Mouse (Mus musculus) forebrain, postnatal 0 days (tissue): ENCODE data around the gene Galnt18. TPM values are rescaled to one million over a fixed set of nuclear protein-coding genes. Genes with fewer than 3 reads are reported as not detected.

Source experiments
- ATAC-seq: fragments of 200-750 bp; cut with Nextera tagmentation; 2 replicates; pipeline ENCODE4 v1.8.0; 2017; ENCODE audit warnings: mild to moderate bottlenecking, moderate library complexity
- DNase-seq: peaks from one replicate; pipeline ENCODE4 v3.0.0-alpha.2; 2015
- H3K27ac ChIP-seq: fragments of 300-500 bp; sonication (generic); 2 replicates; pipeline ENCODE4 v1.5.1; 2014; ENCODE audit warnings: low read depth, mild to moderate bottlenecking, antibody characterized with exemption, low read length, moderate library complexity, mixed read lengths
- H3K27me3 ChIP-seq: fragments of 300-500 bp; sonication (generic); 2 replicates; pipeline ENCODE4 v1.6.1; 2014; ENCODE audit warnings: mild to moderate bottlenecking, low read length, mixed read lengths; ENCODE audit not compliant: insufficient read depth
- H3K36me3 ChIP-seq: fragments of 300-500 bp; sonication (generic); 2 replicates; pipeline ENCODE4 v1.6.1; 2014; ENCODE audit warnings: mild to moderate bottlenecking, moderate library complexity; ENCODE audit not compliant: insufficient read depth
- H3K4me1 ChIP-seq: fragments of 300-500 bp; sonication (generic); 2 replicates; pipeline ENCODE4 v1.6.1; 2014; ENCODE audit warnings: antibody characterized with exemption; ENCODE audit not compliant: insufficient read depth
- H3K4me2 ChIP-seq: fragments of 300-500 bp; sonication (generic); 2 replicates; pipeline ENCODE4 v1.6.1; 2014; ENCODE audit warnings: low read depth, mild to moderate bottlenecking, moderate library complexity
- H3K4me3 ChIP-seq: fragments of 300-500 bp; sonication (generic); 2 replicates; pipeline ENCODE4 v1.5.1; 2014; ENCODE audit warnings: low read depth, low read length, mixed read lengths
- H3K9ac ChIP-seq: fragments of 300-500 bp; sonication (generic); 2 replicates; pipeline ENCODE4 v1.6.1; 2014; ENCODE audit warnings: mild to moderate bottlenecking
- H3K9me3 ChIP-seq: fragments of 300-500 bp; sonication (generic); 2 replicates; pipeline ENCODE4 v1.6.1; 2016; ENCODE audit warnings: low read length
- CTCF ChIP-seq: sonication (generic); IDR thresholded peaks from 2 replicates; pipeline ENCODE4 v1.5.1; 2016; ENCODE audit warnings: antibody characterized with exemption, control low read depth, low read depth
- WGBS: fragments of 180-500 bp; shearing (Covaris S2); extraction: QIAGEN DNeasy Blood & Tissue Kit; methylation state at CpG from one replicate; pipeline ENCODE4 v1.1.7; 2014; 5-methylcytosine and 5-hydroxymethylcytosine counted together
- polyA plus RNA-seq: library from polyadenylated mRNA; unstranded; fragments of >200 nt; fragmentation: Nextera tagmentation; extraction: Ambion mirVana; gene quantifications from 2 replicates; pipeline ENCODE4 v1.2.1, GENCODE M21; 2015
- total RNA-seq: library from RNA; depleted of rRNA; stranded (reverse); fragments of >200 nt; gene quantifications from 2 replicates; pipeline ENCODE4 v1.2.3, GENCODE M21; 2014

Gene Galnt18
- total and polyA plus RNA-seq, 2 experiments from 2014 or later = 18.0 to 22.0 TPM

GRCm38 (mm10) chr7:111800785-111801184, 21.0 kb upstream of the Galnt18 start:
- H3K9ac ChIP-seq = no peak overlapping the region
- TF ChIP-seq CTCF = no peak
- 65% methylated on average over 5 of the region's 5 CpGs for WGBS

GRCm38 (mm10) chr7:111800120-111800519, 20.3 kb upstream of the Galnt18 start:
- WGBS = 73% methylated on average over 5 of the region's 5 CpGs
- H3K27ac ChIP-seq = no peak overlapping the region
- no peak for TF ChIP-seq CTCF
- DNase-seq = no peak
- no peaks in the 10 kb centered on the region for H3K9me3 ChIP-seq
- no peaks in the 10 kb centered on the region for H3K36me3 ChIP-seq
- H3K4me1 ChIP-seq = no peaks in the 10 kb centered on the region
- no peak overlapping the region for H3K4me3 ChIP-seq
- no peak overlapping the region for H3K4me2 ChIP-seq
- no peak overlapping the region for H3K9ac ChIP-seq
- ATAC-seq = no peak
- no peaks in the 10 kb centered on the region for H3K27me3 ChIP-seq

More at GRCm38 (mm10) chr7:111800785-111801184, 21.0 kb upstream of the Galnt18 start:
- H3K4me2 ChIP-seq = no peak overlapping the region
- no peaks in the 10 kb centered on the region for H3K27me3 ChIP-seq
- H3K36me3 ChIP-seq = no peaks in the 10 kb centered on the region
- H3K9me3 ChIP-seq = no peaks in the 10 kb centered on the region
- H3K4me3 ChIP-seq = no peak overlapping the region
- H3K27ac ChIP-seq = no peak overlapping the region
- DNase-seq = no peak
- no peaks in the 10 kb centered on the region for H3K4me1 ChIP-seq
- no peak for ATAC-seq

- no peak overlapping the region for H3K9ac ChIP-seq
- no peaks in the 10 kb centered on the region for H3K36me3 ChIP-seq
- no peak for DNase-seq
- H3K27me3 ChIP-seq = no peaks in the 10 kb centered on the region
- no peak overlapping the region for H3K4me2 ChIP-seq
- no peak for ATAC-seq
- 41% methylated on average over 5 of the region's 5 CpGs for WGBS
- no peak overlapping the region for H3K4me3 ChIP-seq
- TF ChIP-seq CTCF = no peak
- H3K9me3 ChIP-seq = no peaks in the 10 kb centered on the region
- H3K4me1 ChIP-seq = no peaks in the 10 kb centered on the region
- no peak overlapping the region for H3K27ac ChIP-seq
Measured at GRCm38 (mm10) chr7:111799021-111799420, 19.2 kb upstream of the Galnt18 start.

GRCm38 (mm10) chr7:111797337-111798010, 17.7 kb upstream of the Galnt18 start:
- Histone ChIP-seq H3K9ac (no peak overlapping the region), H3K27ac (no peak overlapping the region), H3K9me3 (no peaks in the 10 kb centered on the region), H3K4me3 (no peak overlapping the region), H3K36me3 (no peaks in the 10 kb centered on the region), H3K27me3 (no peaks in the 10 kb centered on the region), H3K4me1 (no peaks in the 10 kb centered on the region), H3K4me2 (no peak overlapping the region)
- no peak for DNase-seq
- no peak for TF ChIP-seq CTCF
- no peak for ATAC-seq
- WGBS = 88% methylated on average over 13 of the region's 13 CpGs

GRCm38 (mm10) chr7:111795059-111795458, 15.3 kb upstream of the Galnt18 start:
- ATAC-seq (no peak), DNase-seq (no peak)
- no peak overlapping the region for H3K4me3 ChIP-seq
- H3K4me2 ChIP-seq = no peak overlapping the region
- H3K36me3 ChIP-seq = no peaks in the 10 kb centered on the region
- no peak overlapping the region for H3K27ac ChIP-seq
- no peaks in the 10 kb centered on the region for H3K9me3 ChIP-seq
- no peaks in the 10 kb centered on the region for H3K27me3 ChIP-seq
- TF ChIP-seq CTCF = no peak
- no peak overlapping the region for H3K9ac ChIP-seq
- no peaks in the 10 kb centered on the region for H3K4me1 ChIP-seq

- Histone ChIP-seq H3K27me3 (no peaks in the 10 kb centered on the region), H3K4me2 (no peak overlapping the region), H3K4me1 (no peaks in the 10 kb centered on the region), H3K4me3 (no peak overlapping the region), H3K36me3 (no peaks in the 10 kb centered on the region), H3K9ac (no peak overlapping the region), H3K27ac (no peak overlapping the region), H3K9me3 (no peaks in the 10 kb centered on the region)
- no peak for TF ChIP-seq CTCF
- no peak for DNase-seq
- no peak for ATAC-seq
- 94% methylated on average over 3 of the region's 3 CpGs for WGBS
Measured at GRCm38 (mm10) chr7:111792154-111792553, 12.4 kb upstream of the Galnt18 start.

GRCm38 (mm10) chr7:111791347-111791746, 11.6 kb upstream of the Galnt18 start:
- 34% methylated on average over 6 of the region's 6 CpGs for WGBS
- ATAC-seq = no peak
- no peak overlapping the region for H3K27ac ChIP-seq
- no peak overlapping the region for H3K9ac ChIP-seq
- H3K4me1 ChIP-seq = no peaks in the 10 kb centered on the region
- H3K36me3 ChIP-seq = no peaks in the 10 kb centered on the region
- no peak for TF ChIP-seq CTCF
- H3K27me3 ChIP-seq = no peaks in the 10 kb centered on the region
- no peak overlapping the region for H3K4me3 ChIP-seq
- DNase-seq = no peak
- no peaks in the 10 kb centered on the region for H3K9me3 ChIP-seq
- H3K4me2 ChIP-seq = no peak overlapping the region

- no peak for TF ChIP-seq CTCF
- no peak overlapping the region for H3K4me2 ChIP-seq
- H3K9ac ChIP-seq = no peak overlapping the region
- no peaks in the 10 kb centered on the region for H3K27me3 ChIP-seq
- H3K27ac ChIP-seq = no peak overlapping the region
- H3K4me1 ChIP-seq = no peaks in the 10 kb centered on the region
- no peak for ATAC-seq
- WGBS = 70% methylated on average over 2 of the region's 2 CpGs
- H3K36me3 ChIP-seq = no peaks in the 10 kb centered on the region
- H3K9me3 ChIP-seq = no peaks in the 10 kb centered on the region
- no peak for DNase-seq
- H3K4me3 ChIP-seq = no peak overlapping the region
Measured at GRCm38 (mm10) chr7:111787921-111788320, 8.1 kb upstream of the Galnt18 start.
